Mouse (Mus musculus): ENCODE data around the gene Dmrta2.

Dmrta2 gene

GRCm38 (mm10) chr4:109977148-109978067 is at the start of gene Dmrta2:
Gene Dmrta2, plus strand, starts transcription at chr4:109978053.
- DNase-seq: no peak

GRCm38 (mm10) chr4:109929058-109929457 is 48.8 kb upstream of the Dmrta2 start:
- DNase-seq: no peak

GRCm38 (mm10) chr4:109930445-109930844 is 47.4 kb upstream of the Dmrta2 start:
- DNase-seq: no peak

- DNase-seq: no peak
Observed at GRCm38 (mm10) chr4:109930935-109931334, 46.9 kb upstream of the Dmrta2 start.

- DNase-seq: no peak
Observed at GRCm38 (mm10) chr4:109936557-109936956, 41.3 kb upstream of the Dmrta2 start.

- no peak for DNase-seq
Observed at GRCm38 (mm10) chr4:109939291-109939690, 38.6 kb upstream of the Dmrta2 start.

GRCm38 (mm10) chr4:109945554-109945953 is 32.3 kb upstream of the Dmrta2 start:
- DNase-seq: no peak

- no peak for DNase-seq
Observed at GRCm38 (mm10) chr4:109949307-109949706, 28.5 kb upstream of the Dmrta2 start.

GRCm38 (mm10) chr4:109953509-109953908 is 24.3 kb upstream of the Dmrta2 start:
- no peak for DNase-seq

- DNase-seq: no peak
Observed at GRCm38 (mm10) chr4:109960201-109960935, 17.5 kb upstream of the Dmrta2 start.

GRCm38 (mm10) chr4:109963570-109964279 is 14.1 kb upstream of the Dmrta2 start:
- DNase-seq: no peak

- no peak for DNase-seq
Observed at GRCm38 (mm10) chr4:109969561-109969960, 8.3 kb upstream of the Dmrta2 start.

GRCm38 (mm10) chr4:109973991-109974654 is 3.7 kb upstream of the Dmrta2 start:
- DNase-seq: no peak

GRCm38 (mm10) chr4:109974655-109975380 is 3.0 kb upstream of the Dmrta2 start:
- DNase-seq: no peak

- DNase-seq: no peak
Observed at GRCm38 (mm10) chr4:109975381-109976240, 2.2 kb upstream of the Dmrta2 start.

GRCm38 (mm10) chr4:109976273-109977147 is 1.3 kb upstream of the Dmrta2 start:
- DNase-seq: no peak

GRCm38 (mm10) chr4:109978068-109978857 is 410 bp downstream of the Dmrta2 start:
- DNase-seq: no peak

GRCm38 (mm10) chr4:109978858-109979340 is 1.0 kb downstream of the Dmrta2 start:
- no peak for DNase-seq
